Mouse (Mus musculus): ENCODE measurements around the gene Ccdc65. TPM values are rescaled to one million over a fixed set of nuclear protein-coding genes. Genes with fewer than 3 reads are reported as not detected.

Ccdc65 gene
- polyA plus RNA-seq, 1 experiment from 2014 or later = 3.2 TPM

DNA sequence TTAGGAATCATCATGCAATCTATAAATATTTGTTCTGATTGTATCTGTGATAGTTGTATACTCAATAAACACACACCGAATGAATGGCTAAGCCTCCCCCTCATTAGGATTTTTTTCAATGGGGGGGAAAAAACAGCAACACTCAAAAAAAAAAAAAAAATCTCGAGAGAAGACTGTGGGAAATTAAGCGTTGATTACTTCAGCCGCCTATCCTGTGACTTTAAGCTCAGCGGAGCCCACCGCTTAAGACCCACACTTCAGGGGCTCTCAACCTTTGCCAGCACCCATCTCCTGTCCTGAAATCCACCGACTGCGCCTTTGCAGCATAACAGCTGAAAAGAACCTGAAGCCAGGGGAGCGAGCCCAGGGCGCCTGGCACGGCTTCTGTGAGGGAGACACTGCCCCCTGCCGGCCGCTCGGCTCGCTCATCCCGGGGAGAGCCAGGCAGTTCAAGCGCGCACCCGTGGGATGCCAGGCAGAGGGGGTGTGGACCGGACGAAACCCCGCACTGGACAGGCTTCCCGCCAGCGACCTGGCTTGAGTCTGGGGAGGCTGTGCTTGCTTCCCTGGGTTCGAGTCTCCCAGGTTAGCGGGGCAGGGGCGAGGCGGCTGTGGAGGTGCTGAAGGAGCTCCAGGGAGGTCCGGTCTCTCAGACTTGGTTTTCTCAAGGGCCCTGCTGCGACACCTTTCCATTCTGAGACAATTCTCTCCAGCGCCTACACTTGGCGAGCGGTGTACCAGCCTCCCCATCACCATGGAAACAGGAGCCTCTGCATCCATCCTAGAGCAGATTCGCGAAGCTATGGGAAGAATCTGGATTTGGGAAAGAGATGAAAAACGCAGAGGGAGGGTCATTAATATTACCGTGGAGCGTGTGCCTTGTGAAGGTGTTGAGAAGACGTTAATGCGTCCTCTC is 8.6 kb upstream of the Ccdc65 start:
- peak; percentile 93 for ATAC-seq
- WGBS = 5% methylated on average over 40 of the region's 40 CpGs
- peak overlapping the region; percentile 56; the same call in 1 of the 2 replicates for H3K9ac ChIP-seq (replicated peaks)

DNA sequence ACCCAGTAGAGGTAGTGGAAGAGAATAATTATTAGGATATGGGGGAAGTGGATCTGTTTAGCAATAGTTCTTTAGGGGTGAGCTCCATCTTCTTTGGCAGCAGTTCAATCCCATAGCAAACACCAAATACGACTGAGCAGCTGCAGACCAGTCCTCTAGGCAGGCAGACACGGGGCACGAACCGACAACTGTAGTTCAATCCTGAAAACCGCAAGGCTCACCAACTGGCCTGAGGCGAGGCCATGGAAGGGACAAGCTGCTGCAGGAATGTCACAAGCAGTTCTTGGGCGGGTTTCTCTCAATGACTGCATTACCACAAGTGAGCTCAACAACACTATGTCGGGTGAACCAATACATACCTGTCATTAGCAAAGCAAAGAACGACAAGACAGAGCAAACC is 3.7 kb upstream of the Ccdc65 start:
- H3K9ac ChIP-seq (replicated peaks) = no peak overlapping the region
- H3K9me3 ChIP-seq = no peaks in the 10 kb centered on the region
- no peak overlapping the region for H3K4me3 ChIP-seq (replicated peaks)
- WGBS = 77% methylated on average over 9 of the region's 9 CpGs
- peaks cover 46% of the 10 kb centered on the region for H3K27me3 ChIP-seq
- no peak overlapping the region for H3K4me2 ChIP-seq (replicated peaks)
- peaks cover 14% of the 10 kb centered on the region for H3K4me1 ChIP-seq (replicated peaks)
- ATAC-seq = no peak
- no peaks in the 10 kb centered on the region for H3K36me3 ChIP-seq
- H3K27ac ChIP-seq = no peak overlapping the region

More for the DNA sequence above, 8.6 kb upstream of the Ccdc65 start:
- peak overlapping the region; percentile 40 for H3K4me3 ChIP-seq (replicated peaks)
- peak overlapping the region; percentile 19 for H3K27ac ChIP-seq
- H3K4me1 ChIP-seq (replicated peaks) = peaks cover 13% of the 10 kb centered on the region
- H3K4me2 ChIP-seq (replicated peaks) = peak overlapping the region; percentile 64
- H3K9me3 ChIP-seq = no peaks in the 10 kb centered on the region
- peaks cover 41% of the 10 kb centered on the region for H3K27me3 ChIP-seq
- H3K36me3 ChIP-seq = no peaks in the 10 kb centered on the region

DNA sequence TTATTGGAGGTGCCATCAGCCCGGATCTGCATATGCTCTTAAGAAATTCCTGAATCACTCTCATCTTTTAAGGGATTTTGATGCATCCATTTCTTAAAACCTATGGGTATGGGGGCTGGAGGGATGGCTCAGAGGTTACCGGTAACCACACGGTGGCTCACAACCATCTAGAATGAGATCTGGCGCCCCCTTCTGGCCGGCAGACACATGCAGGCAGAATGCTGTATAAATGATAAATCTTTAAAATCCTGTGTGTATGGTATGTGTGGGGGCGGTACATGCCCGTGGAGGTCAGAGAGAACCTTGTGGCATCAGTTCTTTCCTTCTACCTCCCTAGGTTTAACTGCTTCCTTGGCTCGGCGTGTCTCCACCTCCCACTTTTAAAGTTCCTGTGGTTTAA is 2.4 kb downstream of the Ccdc65 start:
- Histone ChIP-seq H3K27ac (no peak overlapping the region), H3K4me3 (replicated peaks) (no peak overlapping the region), H3K27me3 (peaks cover 11% of the 10 kb centered on the region; the same call in 1 of the 2 replicates), H3K4me2 (replicated peaks) (no peak overlapping the region), H3K9me3 (no peaks in the 10 kb centered on the region), H3K9ac (replicated peaks) (no peak overlapping the region), H3K4me1 (replicated peaks) (peaks cover 5% of the 10 kb centered on the region), H3K36me3 (no peaks in the 10 kb centered on the region)
- no peak for ATAC-seq
- 13% methylated on average over 9 of the region's 9 CpGs for WGBS

DNA sequence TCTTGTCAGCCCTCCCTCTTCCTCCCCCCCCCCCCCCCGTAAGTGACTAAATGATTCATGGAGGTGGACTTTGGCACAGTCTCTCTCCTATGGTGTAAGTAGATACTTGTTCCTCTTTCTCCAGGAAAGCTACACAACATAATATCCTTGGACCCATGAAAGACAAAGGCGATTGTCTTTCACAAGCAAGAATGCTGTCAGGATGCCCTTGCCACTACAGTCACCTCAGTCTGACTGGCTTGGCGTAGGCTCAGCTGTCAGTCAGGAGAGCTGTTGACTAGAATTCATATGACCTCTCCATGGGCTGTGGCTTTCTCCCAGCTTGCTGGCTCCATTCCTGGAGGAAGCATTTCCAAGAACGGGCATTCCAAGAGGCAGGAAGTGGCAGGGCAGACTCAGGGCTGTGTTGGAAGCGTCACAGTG is 6.2 kb downstream of the Ccdc65 start:
- no peak overlapping the region for H3K27ac ChIP-seq
- H3K36me3 ChIP-seq = no peaks in the 10 kb centered on the region
- WGBS = 77% methylated on average over 5 of the region's 5 CpGs
- no peaks in the 10 kb centered on the region for H3K9me3 ChIP-seq
- H3K27me3 ChIP-seq = peaks cover 9% of the 10 kb centered on the region; the same call in 1 of the 2 replicates
- H3K4me3 ChIP-seq (replicated peaks) = no peak overlapping the region
- no peaks in the 10 kb centered on the region for H3K4me1 ChIP-seq (replicated peaks)
- H3K4me2 ChIP-seq (replicated peaks) = no peak overlapping the region
- ATAC-seq = no peak
- no peak overlapping the region for H3K9ac ChIP-seq (replicated peaks)

DNA sequence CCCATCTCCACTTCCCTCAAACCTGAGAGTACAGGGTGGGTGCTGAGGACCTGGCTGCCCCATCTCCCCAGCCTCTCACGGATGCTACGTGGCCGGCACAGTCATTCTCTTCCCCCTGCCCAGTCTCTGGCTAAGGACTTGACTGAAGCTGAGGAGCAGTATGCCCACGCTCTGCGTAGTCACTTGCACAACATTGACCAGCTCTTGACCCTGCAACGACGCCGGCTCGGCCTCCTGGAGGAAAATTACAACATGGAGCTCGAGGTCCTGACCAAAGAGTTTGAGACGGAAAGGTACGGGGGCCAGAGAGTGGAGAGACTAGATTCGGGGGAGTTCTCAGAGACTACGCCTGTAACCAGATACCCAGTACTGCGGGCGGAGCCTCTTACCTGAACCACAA is 9.3 kb downstream of the Ccdc65 start:
- no peaks in the 10 kb centered on the region for H3K9me3 ChIP-seq
- ATAC-seq = no peak
- no peak overlapping the region for H3K27ac ChIP-seq
- peaks cover 6% of the 10 kb centered on the region; the same call in 1 of the 2 replicates for H3K27me3 ChIP-seq
- H3K36me3 ChIP-seq = no peaks in the 10 kb centered on the region
- H3K4me1 ChIP-seq (replicated peaks) = no peaks in the 10 kb centered on the region
- H3K9ac ChIP-seq (replicated peaks) = no peak overlapping the region
- H3K4me2 ChIP-seq (replicated peaks) = no peak overlapping the region
- 73% methylated on average over 16 of the region's 16 CpGs for WGBS
- H3K4me3 ChIP-seq (replicated peaks) = no peak overlapping the region

DNA sequence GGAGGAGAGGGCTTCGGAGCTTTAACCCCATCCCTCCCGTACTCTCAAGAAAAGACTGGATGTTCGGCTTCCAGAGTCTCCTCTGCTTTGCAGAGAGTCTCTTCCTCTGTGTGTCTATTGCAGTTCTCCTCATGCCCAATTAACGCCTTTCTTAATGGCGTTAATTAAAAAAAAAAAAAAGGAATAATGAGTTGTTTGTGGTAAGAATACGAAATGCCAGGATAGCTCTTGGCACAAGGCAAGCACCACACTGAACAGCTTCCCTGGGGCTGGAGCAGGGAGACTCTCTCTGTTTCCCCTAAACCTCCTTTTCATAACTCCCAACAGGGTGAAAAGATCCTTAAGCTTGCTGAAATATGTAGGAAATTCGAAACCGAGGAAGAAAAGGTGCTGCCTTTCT is 14.2 kb downstream of the Ccdc65 start:
- Histone ChIP-seq H3K4me1 (replicated peaks) (peaks cover 16% of the 10 kb centered on the region), H3K9ac (replicated peaks) (no peak overlapping the region), H3K4me3 (replicated peaks) (no peak overlapping the region), H3K27ac (no peak overlapping the region), H3K9me3 (no peaks in the 10 kb centered on the region), H3K36me3 (no peaks in the 10 kb centered on the region), H3K27me3 (peaks cover 36% of the 10 kb centered on the region), H3K4me2 (replicated peaks) (no peak overlapping the region)
- WGBS = 83% methylated on average over 8 of the region's 8 CpGs
- ATAC-seq = no peak

DNA sequence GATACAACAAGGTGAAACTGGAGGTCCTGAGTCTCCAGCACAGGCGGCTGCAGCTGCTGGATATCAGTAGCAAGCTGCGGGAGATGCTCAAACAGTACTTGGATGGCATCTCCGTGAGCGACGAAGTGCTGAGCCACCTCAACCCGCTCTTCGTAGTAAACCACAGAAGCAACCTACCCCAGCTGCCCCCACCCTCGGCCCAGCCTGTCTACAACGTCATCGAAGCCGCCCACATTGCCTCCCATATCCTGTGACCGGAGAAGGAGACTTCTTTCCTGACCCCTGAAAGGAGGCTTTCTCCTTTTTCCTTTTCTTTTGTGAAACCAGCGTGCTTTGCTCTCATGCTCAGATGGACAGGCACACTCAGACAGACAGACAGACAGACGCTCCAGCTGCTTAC is 14.8 kb downstream of the Ccdc65 start:
- Histone ChIP-seq H3K9me3 (no peaks in the 10 kb centered on the region), H3K4me1 (replicated peaks) (peaks cover 22% of the 10 kb centered on the region), H3K4me3 (replicated peaks) (no peak overlapping the region), H3K36me3 (no peaks in the 10 kb centered on the region), H3K27me3 (peaks cover 40% of the 10 kb centered on the region), H3K4me2 (replicated peaks) (no peak overlapping the region), H3K27ac (no peak overlapping the region), H3K9ac (replicated peaks) (no peak overlapping the region)
- ATAC-seq = no peak
- WGBS = 69% methylated on average over 14 of the region's 14 CpGs

DNA sequence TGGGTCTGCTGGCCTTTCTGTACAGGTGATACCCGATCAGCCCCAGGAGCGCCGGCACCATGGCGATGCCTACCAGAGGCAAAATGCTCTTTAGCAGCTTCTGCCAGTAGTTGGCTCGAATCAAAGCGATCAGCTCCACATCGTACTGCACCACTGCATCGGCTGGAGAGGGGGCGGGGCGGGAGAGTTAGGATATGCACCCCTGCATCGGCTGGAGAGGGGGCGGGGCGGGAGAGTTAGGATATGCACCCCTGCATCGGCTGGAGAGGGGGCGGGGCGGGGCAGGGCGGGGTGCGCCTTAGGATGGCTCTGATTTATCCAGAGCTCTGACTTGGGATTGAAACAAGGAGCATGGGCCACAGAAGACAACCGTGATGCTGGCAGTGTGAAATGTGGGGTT is 16.4 kb downstream of the Ccdc65 start:
- H3K27ac ChIP-seq = no peak overlapping the region
- no peaks in the 10 kb centered on the region for H3K36me3 ChIP-seq
- H3K9ac ChIP-seq (replicated peaks) = no peak overlapping the region
- H3K4me1 ChIP-seq (replicated peaks) = peaks cover 28% of the 10 kb centered on the region
- WGBS = 35% methylated on average over 19 of the region's 19 CpGs
- H3K27me3 ChIP-seq = peaks cover 55% of the 10 kb centered on the region
- H3K4me2 ChIP-seq (replicated peaks) = no peak overlapping the region; the same call in 1 of the 2 replicates
- no peaks in the 10 kb centered on the region for H3K9me3 ChIP-seq
- H3K4me3 ChIP-seq (replicated peaks) = no peak overlapping the region
- no peak for ATAC-seq

DNA sequence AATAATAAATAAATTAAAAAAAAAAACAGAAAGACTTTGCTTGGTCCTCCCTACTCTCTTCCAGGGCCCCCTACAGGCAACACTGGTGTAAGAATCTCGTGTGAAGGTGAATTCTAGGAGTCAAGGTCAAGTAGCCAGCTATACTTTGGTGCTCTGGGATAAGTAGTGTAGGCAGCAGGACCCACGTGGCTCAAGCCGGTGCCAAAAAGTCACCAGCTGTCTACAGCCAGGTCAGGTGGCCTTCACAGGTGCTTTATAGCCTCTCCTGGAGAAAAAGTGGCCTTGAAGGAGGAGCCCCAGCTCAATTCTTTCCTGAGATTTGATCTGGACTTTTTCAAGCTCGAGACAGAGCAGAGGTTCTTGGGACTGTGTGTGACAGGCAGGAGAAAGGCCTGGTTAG is 18.1 kb downstream of the Ccdc65 start:
- no peaks in the 10 kb centered on the region for H3K9me3 ChIP-seq
- H3K27me3 ChIP-seq = peaks cover 59% of the 10 kb centered on the region
- WGBS = 80% methylated on average over 4 of the region's 4 CpGs
- H3K4me3 ChIP-seq (replicated peaks) = no peak overlapping the region
- H3K27ac ChIP-seq = no peak overlapping the region
- ATAC-seq = no peak
- H3K36me3 ChIP-seq = no peaks in the 10 kb centered on the region
- H3K9ac ChIP-seq (replicated peaks) = no peak overlapping the region
- peaks cover 28% of the 10 kb centered on the region for H3K4me1 ChIP-seq (replicated peaks)
- no peak overlapping the region for H3K4me2 ChIP-seq (replicated peaks)

DNA sequence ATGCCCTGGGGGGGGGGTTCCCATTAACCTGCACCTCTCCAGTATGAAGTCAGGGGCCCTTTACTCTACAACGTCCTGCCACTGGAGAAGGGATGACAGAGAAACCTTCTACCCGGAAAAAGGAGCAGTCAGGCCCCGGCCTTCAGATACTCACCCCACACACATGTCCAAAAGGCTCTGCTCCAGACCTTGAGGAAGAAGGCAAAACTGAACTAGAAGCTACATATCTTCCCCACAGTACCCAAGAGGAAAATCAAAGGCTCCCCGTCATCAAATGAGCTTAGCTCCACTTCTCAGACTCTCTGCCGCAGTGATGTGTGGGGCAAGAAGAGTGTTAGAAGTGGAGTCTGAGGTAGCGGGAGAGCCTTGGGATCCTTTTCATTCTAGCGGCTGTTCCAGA is 18.7 kb downstream of the Ccdc65 start:
- peak overlapping the region; percentile 81 for H3K4me2 ChIP-seq (replicated peaks)
- H3K27me3 ChIP-seq = peaks cover 59% of the 10 kb centered on the region
- 49% methylated on average over 7 of the region's 7 CpGs for WGBS
- H3K9ac ChIP-seq (replicated peaks) = no peak overlapping the region
- H3K36me3 ChIP-seq = no peaks in the 10 kb centered on the region
- peaks cover 28% of the 10 kb centered on the region for H3K4me1 ChIP-seq (replicated peaks)
- no peaks in the 10 kb centered on the region for H3K9me3 ChIP-seq
- peak overlapping the region; percentile 43 for H3K4me3 ChIP-seq (replicated peaks)
- no peak overlapping the region for H3K27ac ChIP-seq
- no peak for ATAC-seq

DNA sequence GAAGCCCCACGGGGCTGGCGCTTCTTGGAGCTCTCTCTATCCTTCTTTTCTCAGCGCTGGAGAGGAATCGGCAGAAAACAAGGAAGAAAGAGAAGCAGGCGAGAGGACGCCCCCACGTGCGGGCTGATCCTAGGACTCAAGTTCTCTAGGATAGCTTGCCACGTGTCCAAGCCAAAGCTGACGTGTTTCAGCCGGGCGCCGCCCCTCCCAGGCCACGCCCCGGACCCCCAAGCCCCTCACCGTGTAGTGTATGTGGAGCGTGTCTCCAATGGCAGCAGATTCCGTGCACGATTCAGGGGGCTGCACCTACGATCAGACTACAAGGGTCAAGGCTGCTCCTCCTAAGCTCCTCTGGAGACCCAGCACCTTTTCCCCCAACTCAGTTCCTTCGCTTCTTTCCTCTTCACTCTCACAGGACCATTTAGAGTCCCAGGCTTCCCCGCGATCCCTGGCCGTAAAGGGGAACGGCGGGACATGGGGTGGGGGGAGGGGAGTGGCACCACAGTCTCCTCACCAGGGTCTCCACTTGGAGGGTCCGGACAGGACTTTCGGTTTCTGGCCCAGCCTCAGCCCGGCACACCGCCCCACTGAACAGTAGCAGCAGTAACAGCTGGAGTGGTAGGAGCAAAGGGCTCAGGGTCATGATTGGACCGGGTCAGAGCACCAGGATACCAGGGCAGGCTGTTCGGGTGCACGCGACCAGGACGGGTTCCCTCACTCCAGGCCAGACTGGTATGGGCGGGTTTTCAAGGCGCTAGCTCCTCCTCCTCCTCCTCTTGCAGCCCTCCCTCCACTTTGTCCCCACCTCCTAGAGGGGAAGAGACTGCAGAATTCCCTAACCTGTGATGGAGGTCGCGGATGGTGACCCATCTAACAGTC is 19.7 kb downstream of the Ccdc65 start, which contains the start of gene Fkbp11:
TSS of gene Fkbp11 (minus strand) at position 756 of the 879 bp plus-strand sequence.
- peaks cover 57% of the 10 kb centered on the region for H3K27me3 ChIP-seq
- under 1% methylated on average over 39 of the region's 39 CpGs for WGBS
- peak within 1 kb of the TSS; percentile 52 for H3K9ac ChIP-seq (replicated peaks)
- peak within 1 kb of the TSS; percentile 81 for H3K4me2 ChIP-seq (replicated peaks)
- H3K27ac ChIP-seq = no peak within 1 kb of the TSS
- H3K4me3 ChIP-seq (replicated peaks) = peak within 1 kb of the TSS; percentile 43
- H3K9me3 ChIP-seq = no peaks in the 10 kb centered on the region
- ATAC-seq = peak; percentile 81
- peaks cover 28% of the 10 kb centered on the region for H3K4me1 ChIP-seq (replicated peaks)
- H3K36me3 ChIP-seq = no peaks in the 10 kb centered on the region

DNA sequence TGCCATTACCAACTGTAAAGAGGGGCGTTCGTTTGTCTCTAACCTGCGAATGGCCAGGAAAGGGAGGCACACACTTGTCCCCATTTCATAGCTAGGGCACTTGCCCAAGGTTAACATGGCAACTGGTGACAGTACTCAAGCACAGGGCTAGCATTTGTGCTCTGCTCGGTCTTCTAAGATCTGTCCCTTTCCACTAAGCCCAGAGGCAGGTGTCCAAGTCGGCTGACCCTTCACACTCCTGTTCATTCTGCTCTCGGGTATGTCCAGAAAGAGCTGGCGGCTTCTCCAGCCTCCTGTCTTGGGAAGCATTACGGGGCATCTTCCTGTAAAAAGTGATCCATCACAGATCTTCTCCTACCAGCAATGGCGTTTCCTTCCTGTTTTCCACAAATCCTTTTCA is 20.4 kb downstream of the Ccdc65 start:
- Histone ChIP-seq H3K27ac (no peak overlapping the region), H3K9ac (replicated peaks) (no peak overlapping the region), H3K4me3 (replicated peaks) (0 out of 2 replicates have a peak overlapping the region, but pooled peaks have one; percentile 43), H3K9me3 (no peaks in the 10 kb centered on the region), H3K4me1 (replicated peaks) (peaks cover 28% of the 10 kb centered on the region), H3K36me3 (no peaks in the 10 kb centered on the region), H3K4me2 (replicated peaks) (peak overlapping the region; percentile 81), H3K27me3 (peaks cover 51% of the 10 kb centered on the region)
- WGBS = 42% methylated on average over 9 of the region's 9 CpGs
- 0 out of 2 replicates have a peak, but pooled peaks have one; percentile 10 for ATAC-seq

Data from midbrain, embryonic 13.5 days (tissue).